Mouse (Mus musculus) MN1 (cell line): ENCODE results near the gene Tbc1d2b.

Experiments used
- DNase-seq: peaks from one replicate; pipeline ENCODE4 v3.0.0-alpha.2; 2016; ENCODE audit warnings: low spot score

The Tbc1d2b gene

DNA sequence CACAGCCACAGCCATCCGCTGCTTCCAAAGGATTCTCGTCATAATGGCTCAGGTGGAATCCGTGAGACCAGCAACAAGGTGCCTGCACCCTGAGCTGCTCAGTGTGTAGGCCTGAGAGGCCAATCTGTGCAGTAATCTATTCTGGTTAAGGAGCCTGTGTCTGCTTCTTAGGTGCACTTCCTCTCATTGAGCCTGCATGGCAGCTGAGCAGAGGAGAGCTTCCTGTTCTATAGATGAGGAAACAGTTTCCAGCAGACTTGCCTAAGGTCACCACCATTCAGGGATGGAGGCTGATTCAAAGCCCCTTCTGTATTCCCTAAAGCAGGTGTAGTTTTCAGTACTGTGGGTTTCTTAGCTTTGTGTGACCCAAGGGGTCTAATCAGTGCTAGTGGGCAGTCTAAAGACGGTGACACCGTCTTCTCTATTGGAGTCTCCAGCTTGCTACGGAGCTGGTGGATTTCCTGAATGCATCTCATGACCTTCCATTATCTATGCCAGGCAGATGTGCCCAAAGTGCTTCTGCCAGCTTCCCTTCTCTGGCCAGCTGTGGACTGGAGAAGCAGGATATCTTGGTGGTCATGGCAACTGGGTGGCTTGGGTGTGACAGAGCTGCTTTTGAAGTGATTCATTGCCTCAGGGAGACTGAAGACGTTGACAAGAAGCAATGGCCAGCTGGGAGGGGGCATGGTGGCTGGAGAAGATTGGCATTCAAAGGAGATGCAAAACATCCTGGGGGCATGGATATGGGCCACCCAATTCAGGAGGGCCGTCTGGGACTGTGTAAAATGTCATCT is 97.9 kb downstream of the Tbc1d2b start:
- no peak for DNase-seq

DNA sequence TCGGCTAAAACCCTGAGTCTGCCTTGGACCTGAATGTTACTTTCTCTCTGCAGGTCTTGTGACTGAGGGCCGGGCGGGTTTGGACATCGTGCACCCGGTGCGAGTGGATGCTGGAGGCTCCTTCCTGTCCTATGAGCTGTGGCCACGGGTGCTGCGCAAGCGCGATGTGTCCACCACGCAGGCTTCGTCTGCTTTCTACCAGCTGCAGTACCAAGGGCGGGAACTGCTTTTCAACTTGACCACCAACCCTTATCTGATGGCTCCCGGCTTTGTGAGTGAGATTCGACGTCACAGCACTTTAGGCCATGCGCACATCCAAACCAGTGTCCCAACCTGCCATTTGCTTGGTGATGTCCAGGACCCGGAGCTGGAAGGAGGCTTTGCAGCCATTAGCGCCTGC is 99.2 kb downstream of the Tbc1d2b start:
- DNase-seq: no peak

DNA sequence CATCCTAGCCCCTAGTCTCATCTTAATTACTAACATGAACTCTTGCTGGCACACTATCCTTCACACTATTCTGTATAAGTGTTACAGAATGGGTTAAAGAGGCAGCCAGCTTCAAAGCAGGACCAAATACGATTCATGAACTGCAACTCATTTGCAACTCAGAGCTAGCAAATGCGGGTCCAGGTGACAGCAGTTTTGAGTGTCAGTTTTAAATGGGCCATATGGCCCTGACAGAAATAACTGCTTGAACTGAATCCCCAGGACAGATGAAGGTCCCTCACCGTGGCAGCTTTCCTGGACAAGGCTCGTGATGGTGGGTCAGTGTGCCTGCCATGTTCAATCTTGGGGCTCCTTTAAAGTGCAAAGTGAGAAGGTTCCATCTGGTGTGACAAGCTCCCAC is 100.6 kb downstream of the Tbc1d2b start:
- no peak for DNase-seq

DNA sequence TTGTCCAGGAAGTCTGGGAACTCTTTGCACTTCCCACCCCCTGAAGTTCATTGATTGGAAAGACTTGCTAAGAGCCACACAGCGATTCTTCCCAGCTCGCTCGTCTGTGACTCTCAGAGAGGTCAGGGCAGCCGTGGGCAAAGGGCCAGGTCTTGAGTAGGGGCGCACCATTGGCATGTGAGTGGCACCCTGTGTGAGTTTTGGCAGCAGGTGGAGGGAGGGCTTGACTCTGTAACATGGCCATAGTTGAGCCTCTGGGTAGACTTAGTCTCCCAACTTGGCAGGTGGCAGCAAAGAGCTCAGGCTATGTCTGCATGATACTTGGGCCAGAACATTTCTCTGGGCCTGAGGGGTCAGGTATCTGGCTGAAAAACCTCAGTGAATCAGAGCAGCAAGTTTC is 104.0 kb downstream of the Tbc1d2b start:
- no peak for DNase-seq

DNA sequence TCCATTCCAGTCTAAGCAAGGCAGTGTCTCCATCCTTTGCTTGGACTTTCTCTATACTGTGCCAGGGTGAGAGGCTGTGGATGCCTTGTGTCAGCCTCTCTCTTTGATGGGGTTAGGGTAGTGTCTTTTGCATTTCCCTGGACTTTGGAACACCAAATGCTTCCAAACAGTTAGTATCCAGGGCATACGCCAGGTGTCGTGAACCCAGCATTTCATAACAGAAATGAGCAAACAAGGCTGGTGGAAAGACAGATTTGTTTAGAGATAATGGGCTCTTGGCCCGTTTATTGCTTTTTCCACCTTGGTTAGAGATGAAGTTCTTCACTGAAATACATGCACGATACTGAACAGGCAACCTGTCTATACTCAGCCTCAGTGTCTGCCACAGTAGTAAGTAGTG is 105.0 kb downstream of the Tbc1d2b start:
- DNase-seq: no peak

DNA sequence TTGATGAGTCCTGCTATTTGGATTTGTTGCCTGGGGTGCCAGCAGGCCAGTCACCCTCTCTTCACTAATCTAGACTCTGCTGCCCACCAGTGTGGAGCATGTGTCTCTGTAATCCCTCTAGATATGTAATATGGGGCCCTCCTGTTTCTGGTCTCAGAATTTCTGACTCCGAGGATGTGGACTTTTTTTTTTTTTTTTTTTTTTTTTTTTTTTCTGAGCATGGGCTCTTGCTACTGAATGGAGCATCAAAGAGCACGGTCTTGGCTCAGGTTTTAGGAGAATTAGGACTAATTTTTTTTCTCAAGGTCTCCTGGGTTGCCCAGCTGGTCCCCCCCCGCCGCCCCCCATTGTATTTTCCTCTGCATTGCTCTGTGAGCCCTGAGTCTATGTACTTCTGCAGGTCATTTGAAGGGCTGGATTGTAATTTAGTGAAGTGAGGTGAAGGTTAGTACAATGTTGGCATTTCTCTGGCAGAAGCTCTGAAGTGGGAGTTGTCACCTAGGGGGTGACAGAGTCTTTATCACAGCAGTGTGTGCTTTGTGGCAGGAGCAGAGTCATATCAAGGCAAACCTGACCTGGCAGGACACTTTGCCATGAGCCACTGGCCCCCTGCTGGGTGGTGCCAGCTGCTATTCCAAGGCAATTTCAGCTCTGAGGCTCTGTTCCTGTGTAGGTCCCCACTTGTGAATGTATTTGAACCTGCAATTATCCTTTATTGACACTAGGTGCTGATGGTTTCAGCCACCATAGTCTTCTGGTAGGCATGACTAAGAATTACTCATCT is 105.7 kb downstream of the Tbc1d2b start:
- DNase-seq: no peak

DNA sequence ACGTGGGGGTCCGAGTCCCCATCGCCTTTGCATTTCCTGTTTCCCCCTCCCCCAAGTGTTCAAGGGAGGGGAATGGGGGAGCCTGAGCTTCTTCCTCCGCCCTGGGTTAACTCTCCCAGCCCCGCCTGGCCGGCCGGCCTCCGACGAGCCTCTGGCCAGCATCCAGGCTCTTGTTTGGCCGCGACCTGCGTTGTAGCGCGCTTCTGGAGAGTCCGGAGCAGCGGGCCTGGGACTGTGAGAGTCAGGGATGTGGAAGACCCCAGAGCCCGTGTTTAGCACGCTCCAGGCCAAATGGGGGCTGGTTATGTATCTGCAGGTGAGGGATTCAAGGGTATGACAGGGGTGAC is 106.9 kb downstream of the Tbc1d2b start:
- DNase-seq: no peak

DNA sequence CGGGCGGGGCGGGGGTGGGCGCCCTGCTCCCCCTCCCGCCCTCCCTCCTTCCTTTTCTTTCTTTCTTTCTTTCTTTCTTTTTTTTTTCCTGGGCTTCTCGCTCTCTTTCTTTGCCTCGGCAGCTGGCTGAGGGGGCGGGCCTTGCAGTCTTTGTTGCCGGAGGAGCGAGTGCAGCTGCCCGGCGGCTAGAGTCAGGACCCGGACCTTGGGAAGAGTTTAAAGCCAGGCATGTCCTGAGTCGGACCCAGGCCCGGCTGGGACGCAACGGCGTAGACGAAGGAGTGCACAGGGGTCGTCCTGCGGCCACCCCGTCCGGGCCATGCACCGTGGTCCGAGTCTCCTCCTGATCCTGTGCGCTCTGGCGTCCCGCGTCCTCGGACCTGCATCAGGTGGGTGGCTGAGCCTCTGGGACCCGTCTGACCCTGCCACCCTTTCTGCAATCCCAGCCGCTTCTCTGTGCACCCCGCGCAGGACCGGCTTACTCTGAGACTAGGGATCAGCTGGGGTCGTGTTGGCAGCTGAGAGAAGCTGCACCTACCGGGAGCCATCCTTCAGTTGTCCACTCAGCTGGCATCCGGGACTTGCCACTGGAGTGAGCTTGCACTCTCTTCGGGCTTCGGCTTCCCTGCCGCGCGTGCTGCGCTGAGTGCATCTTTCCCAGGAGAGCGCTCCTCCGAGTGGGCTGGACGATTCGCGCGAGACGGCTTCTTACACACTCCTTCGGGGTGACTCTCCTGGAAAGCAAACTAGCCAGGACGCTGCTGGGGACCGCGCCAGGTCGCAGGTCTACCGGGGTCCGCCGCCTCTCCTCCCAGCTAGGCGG is 107.5 kb downstream of the Tbc1d2b start, which contains the start of gene Adamts7:
TSS of gene Adamts7 (plus strand) at position 144 of the 823 bp plus-strand sequence.
- no peak for DNase-seq

DNA sequence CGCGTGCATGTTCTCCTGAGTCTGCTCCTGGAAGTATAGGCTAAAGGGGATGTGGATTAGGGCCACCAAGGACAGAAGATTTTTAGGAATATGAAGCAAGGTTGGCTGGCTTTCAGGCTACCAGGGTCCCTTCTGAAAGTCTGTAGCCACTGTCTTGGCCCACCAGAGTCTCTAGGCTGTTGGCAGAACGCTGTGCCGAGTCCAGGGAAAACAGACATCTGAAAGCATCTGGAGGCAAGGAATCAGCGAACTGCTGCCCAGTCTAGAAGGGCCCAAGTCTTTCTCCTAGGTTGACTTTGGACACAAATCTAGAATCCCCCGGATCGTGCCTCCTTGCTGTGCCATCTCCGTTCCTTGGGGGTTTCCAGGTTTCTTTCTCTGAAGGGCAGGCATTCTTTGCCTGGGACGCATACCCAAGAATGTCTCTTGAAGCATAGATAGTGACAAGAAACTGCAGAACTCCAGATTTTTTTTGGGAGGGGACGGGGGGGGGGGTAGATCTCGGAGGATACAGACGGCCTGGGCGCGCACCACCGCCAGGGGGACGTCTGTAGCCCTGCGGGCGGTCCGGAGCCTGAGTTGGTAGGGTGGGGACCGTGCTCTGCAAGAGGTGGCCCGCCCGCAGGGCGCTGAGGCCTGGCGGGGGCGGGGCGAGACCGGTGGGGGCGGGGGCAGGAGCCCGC is 108.2 kb downstream of the Tbc1d2b start:
- DNase-seq: no peak
